Mouse (Mus musculus): ENCODE data around the gene Usp29.

DNA sequence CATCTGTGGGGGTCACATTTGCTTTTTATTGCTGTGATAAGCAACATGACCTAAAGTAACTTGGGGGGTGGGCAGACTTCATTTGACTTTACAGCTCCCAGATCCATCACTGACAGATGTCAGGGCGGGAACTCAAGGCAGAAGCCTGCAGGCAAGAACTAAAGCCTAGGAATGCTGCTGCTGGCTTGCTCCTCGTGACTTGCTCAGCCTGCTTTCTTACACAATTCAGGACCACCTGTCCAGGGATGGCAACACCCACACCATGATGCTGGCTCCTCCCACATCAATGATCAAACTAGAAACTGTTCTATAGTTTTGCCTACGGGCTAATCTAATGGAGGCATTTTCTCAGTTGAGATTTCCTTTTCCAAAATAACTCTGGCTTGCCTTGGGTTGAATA is 63.4 kb downstream of the Usp29 start:
- TF ChIP-seq MYOD1 (IDR thresholded peaks at IDR 0.05; ENCODE audit: control insufficient read depth, insufficient read length, low read depth) (no peak), CTCF (IDR thresholded peaks at IDR 0.05; ENCODE audit: control insufficient read depth, insufficient read depth, insufficient read length) (no peak), MAX (IDR thresholded peaks at IDR 0.05) (no peak), MYOG (IDR thresholded peaks at IDR 0.05; ENCODE audit: control insufficient read depth, extremely low read depth, insufficient read length) (no peak), CEBPB (IDR thresholded peaks at IDR 0.05; ENCODE audit: low read depth) (no peak), USF1 (IDR thresholded peaks at IDR 0.05; ENCODE audit: low read depth) (no peak), FOSL1 (IDR thresholded peaks at IDR 0.05; ENCODE audit: insufficient read depth, low read length, poor library complexity, severe bottlenecking) (no peak)
